Mouse (Mus musculus) forebrain, embryonic 13.5 days (tissue): ENCODE measurements around the gene Stpg4. TPM values are rescaled to one million over a fixed set of nuclear protein-coding genes. Genes with fewer than 3 reads are reported as not detected.

Experiments
- ATAC-seq: fragments of 200-750 bp; cut with Nextera tagmentation; 2 replicates; pipeline ENCODE4 v1.8.0; 2017
- H3K27ac ChIP-seq: fragments of 300-500 bp; sonication (generic); 2 replicates; pipeline ENCODE4 v1.5.1; 2015; ENCODE audit warnings: inconsistent platforms, mild to moderate bottlenecking, moderate library complexity
- H3K27me3 ChIP-seq: fragments of 300-500 bp; sonication (generic); 2 replicates; pipeline ENCODE4 v1.6.1; 2015; ENCODE audit warnings: mild to moderate bottlenecking, inconsistent platforms
- H3K36me3 ChIP-seq: fragments of 300-500 bp; sonication (generic); 2 replicates; pipeline ENCODE4 v1.6.1; 2015; ENCODE audit warnings: mild to moderate bottlenecking, inconsistent platforms; ENCODE audit not compliant: poor library complexity, severe bottlenecking
- H3K4me1 ChIP-seq: fragments of 300-500 bp; sonication (generic); 2 replicates; pipeline ENCODE4 v1.6.1; 2015; ENCODE audit warnings: inconsistent platforms
- H3K4me2 ChIP-seq: fragments of 300-500 bp; sonication (generic); 2 replicates; pipeline ENCODE4 v1.6.1; 2015; ENCODE audit warnings: inconsistent platforms, mild to moderate bottlenecking, moderate library complexity
- H3K4me3 ChIP-seq: fragments of 300-500 bp; sonication (generic); 2 replicates; pipeline ENCODE4 v1.5.1; 2015; ENCODE audit warnings: mild to moderate bottlenecking, inconsistent platforms
- H3K9ac ChIP-seq: fragments of 300-500 bp; sonication (generic); 2 replicates; pipeline ENCODE4 v1.6.1; 2015; ENCODE audit warnings: mild to moderate bottlenecking, inconsistent platforms
- H3K9me3 ChIP-seq: fragments of 300-500 bp; sonication (generic); replicated peaks from 2 replicates; pipeline ENCODE4 v1.6.1; 2016; ENCODE audit warnings: inconsistent platforms
- WGBS: fragments of 180-500 bp; shearing (Covaris S2); methylation state at CpG from one replicate; pipeline ENCODE4 v1.1.7; 2015; 5-methylcytosine and 5-hydroxymethylcytosine counted together
- polyA plus RNA-seq: library from polyadenylated mRNA; unstranded; fragments of >200 nt; fragmentation: Nextera tagmentation; extraction: Ambion mirVana; gene quantifications from 2 replicates; pipeline ENCODE4 v1.2.1, GENCODE M21; 2015

Gene Stpg4
- polyA plus RNA-seq, 1 experiment from 2014 or later, result not detected

DNA sequence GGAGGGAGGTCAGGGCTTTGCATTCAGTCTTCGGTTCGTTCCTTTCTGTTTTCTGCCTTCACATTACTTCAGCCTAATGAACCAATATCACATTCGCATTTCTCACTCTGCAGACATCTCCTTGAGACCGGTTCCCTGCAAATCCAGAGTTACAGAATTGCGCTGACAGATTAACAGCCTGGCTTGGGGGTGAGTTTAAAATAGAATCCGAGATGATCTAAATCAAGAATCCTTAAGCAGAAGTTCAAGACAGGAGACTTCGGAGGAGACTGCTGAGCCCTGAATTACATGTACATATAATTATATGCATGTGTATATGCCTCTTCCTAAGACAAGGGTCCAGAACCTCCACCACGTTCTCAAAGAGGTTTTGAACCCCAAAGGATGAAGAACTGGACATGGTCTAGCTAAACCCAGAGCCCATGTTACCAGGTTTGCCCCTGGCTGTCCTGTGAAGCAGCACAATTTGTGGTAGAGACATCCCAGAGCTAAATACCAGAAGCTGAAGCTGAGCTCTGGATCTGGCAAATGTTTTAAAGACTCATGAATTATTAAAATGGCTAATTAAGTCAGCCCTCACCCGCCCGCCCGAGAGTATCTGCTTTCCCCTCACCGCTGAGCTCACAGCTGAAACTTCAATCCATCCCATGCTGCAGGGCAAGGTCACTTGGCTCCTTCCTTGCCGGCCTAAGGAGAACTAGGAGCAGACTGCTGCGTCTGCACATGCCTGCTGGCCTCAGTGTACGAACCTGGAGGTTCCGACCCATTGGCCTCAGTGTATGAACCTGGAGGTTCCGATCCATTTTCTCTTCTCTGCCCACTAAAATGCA, 33.3 kb upstream of the Stpg4 start:
- peak overlapping the region; percentile 44; the same call in 1 of the 2 replicates for H3K27ac ChIP-seq

DNA sequence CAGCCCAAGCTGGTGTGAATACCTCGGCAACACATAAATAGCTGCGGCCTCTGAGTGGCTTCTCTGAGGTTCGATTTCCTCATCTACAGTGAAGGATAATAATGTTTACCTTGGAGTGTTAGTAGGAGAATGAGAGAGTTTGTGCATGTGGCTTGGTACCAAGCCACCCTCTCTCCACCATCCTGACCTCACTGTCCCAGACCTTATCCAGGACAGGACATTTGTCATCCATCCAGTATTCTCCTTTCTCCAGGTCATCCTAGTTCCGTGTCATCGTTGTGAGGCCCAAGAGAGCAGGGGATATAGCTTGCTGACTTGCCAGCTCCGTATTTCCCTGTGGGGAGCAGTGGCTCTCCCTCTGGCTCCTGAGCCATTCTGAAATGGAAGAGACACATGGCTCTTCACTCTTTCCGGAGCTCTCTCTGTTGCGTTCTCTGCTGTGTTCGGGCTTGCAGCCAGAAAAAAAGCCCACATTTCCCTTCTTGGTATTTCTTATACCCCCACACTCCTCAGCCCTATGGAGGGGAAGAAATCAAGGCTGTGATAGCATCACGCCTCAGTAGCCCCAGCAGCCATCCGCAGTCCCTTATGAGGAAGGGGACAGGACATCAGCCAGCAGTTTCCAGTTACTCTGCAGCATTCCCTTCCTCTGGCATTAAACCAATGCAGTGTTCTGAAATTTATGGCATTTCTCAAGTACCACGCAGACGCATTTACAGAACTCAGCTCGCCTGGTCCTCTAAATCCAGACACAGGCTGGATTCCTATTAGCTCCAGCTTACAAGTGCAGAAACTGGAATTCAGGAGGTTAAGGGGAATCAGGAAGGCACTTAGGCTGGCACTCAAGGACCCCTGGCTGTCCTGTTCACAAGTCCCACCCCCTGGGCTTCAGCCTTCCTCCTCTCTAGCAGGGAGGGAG, 32.5 kb upstream of the Stpg4 start:
- Histone ChIP-seq H3K36me3 (no peaks in the 10 kb centered on the region), H3K4me1 (peaks cover 32% of the 10 kb centered on the region), H3K27ac (peak overlapping the region; percentile 44; the same call in 1 of the 2 replicates), H3K27me3 (peaks cover 2% of the 10 kb centered on the region; the same call in 1 of the 2 replicates), H3K9me3 (no peaks in the 10 kb centered on the region), H3K4me2 (peak overlapping the region; percentile 35), H3K9ac (peak overlapping the region; percentile 44), H3K4me3 (no peak overlapping the region)
- peak; percentile 54 for ATAC-seq
- WGBS, result 21% methylated on average over 14 of the region's 14 CpGs

More for the DNA sequence above, 33.3 kb upstream of the Stpg4 start:
- 18% methylated on average over 17 of the region's 17 CpGs for WGBS
- Histone ChIP-seq H3K4me1 (peaks cover 32% of the 10 kb centered on the region), H3K27me3 (peaks cover 2% of the 10 kb centered on the region; the same call in 1 of the 2 replicates), H3K4me2 (peak overlapping the region; percentile 35), H3K9ac (peak overlapping the region; percentile 44), H3K4me3 (no peak overlapping the region), H3K9me3 (no peaks in the 10 kb centered on the region), H3K36me3 (no peaks in the 10 kb centered on the region)
- ATAC-seq, result peak; percentile 66

DNA sequence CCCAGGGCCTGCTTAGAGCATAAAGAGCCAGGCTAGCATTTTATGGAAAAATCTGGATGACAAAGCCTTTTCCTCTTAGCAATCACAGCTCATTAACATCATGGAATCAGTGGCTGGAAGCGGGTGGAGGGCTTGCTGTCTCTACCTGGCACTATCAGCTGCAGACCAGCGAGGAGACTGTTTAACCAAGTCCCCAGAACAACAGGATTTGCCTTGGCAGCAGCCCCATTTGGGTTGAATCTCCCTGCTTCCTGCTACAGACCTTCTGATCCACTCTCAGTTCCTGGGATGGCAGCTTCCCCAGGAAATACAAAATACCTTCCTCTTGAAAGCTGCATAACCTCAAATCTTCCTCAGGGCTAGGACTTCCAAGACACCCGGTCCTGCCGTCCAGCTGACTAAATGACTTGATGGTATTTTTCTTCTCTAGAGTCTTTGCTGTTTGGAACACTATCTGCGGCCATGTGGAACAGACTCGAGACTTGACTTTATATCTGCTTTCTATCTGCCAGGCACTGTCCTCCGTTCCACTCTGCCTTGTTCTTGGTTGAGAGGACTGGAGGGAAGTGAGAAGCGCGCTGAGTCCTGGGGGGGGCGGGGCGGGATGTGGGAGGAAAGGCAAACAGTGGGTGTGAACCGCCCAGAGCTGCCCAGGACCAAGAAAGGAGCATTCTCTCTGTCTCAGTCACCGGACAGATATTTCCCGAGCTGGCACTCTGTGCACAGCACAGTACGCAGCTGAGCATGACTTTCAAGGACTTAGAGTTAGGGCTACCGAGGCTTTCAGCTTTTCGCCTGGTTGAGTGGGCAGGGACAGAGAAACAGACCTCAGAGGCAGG, 31.6 kb upstream of the Stpg4 start:
- peak overlapping the region; percentile 44; the same call in 1 of the 2 replicates for H3K27ac ChIP-seq
- WGBS, result 13% methylated on average over 13 of the region's 17 CpGs
- ATAC-seq, result peak; percentile 28; the same call in 1 of the 2 replicates
- peaks cover 32% of the 10 kb centered on the region for H3K4me1 ChIP-seq
- no peaks in the 10 kb centered on the region for H3K9me3 ChIP-seq
- H3K4me3 ChIP-seq, result no peak overlapping the region
- no peaks in the 10 kb centered on the region for H3K36me3 ChIP-seq
- peak overlapping the region; percentile 26 for H3K9ac ChIP-seq
- H3K27me3 ChIP-seq, result peaks cover 2% of the 10 kb centered on the region; the same call in 1 of the 2 replicates
- peak overlapping the region; percentile 35 for H3K4me2 ChIP-seq

DNA sequence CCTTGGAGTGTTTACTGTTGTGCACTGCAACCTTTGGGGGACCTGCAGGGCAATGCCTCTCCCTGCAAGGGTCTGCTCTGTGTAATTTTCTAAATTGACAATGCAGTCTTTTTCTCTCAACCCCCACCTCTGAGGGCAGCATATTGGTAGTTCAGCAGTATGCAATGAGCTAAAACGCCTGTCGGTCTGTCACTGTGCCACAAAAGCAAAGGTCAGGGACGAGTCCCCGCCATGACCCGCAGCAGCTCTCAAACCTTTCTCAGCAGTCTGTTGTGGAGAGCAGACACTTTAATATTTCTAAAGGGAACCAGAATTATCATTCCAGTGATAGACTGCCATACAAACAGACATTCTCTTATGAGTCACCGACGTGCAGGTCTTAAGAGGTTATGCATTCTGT, 30.4 kb upstream of the Stpg4 start:
- WGBS, result 72% methylated on average over 7 of the region's 7 CpGs
- no peak overlapping the region for H3K27ac ChIP-seq
- H3K4me2 ChIP-seq, result no peak overlapping the region

DNA sequence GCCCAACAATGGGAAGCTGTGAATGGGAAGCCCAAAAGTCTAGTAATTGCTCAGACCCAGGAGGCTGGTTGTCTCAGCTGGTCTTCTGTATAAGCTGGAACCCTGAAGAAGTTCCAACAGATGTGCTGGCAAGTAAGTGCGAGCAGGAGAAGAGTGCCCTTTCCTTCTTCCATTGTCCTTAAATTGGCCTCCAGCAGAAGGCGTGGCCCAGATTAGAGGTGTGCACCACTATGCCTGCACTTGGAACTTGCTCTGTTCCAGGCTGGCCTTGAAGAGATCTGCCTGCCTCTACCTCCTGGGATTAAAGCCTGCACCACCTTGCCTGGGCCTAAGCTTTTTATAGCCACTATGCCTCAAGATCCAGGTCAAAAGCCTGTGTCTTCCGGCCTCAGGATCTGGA, 26.6 kb upstream of the Stpg4 start:
- Histone ChIP-seq H3K4me2 (no peak overlapping the region), H3K9ac (no peak overlapping the region), H3K36me3 (no peaks in the 10 kb centered on the region), H3K9me3 (no peaks in the 10 kb centered on the region), H3K27ac (no peak overlapping the region), H3K4me3 (no peak overlapping the region), H3K4me1 (peaks cover 5% of the 10 kb centered on the region), H3K27me3 (no peaks in the 10 kb centered on the region)
- no peak for ATAC-seq
- 89% methylated on average over 3 of the region's 3 CpGs for WGBS

More for the DNA sequence above, 30.4 kb upstream of the Stpg4 start:
- H3K9ac ChIP-seq, result no peak overlapping the region
- H3K9me3 ChIP-seq, result no peaks in the 10 kb centered on the region
- peaks cover 32% of the 10 kb centered on the region for H3K4me1 ChIP-seq
- H3K4me3 ChIP-seq, result no peak overlapping the region
- no peaks in the 10 kb centered on the region for H3K36me3 ChIP-seq
- H3K27me3 ChIP-seq, result peaks cover 2% of the 10 kb centered on the region; the same call in 1 of the 2 replicates
- no peak for ATAC-seq

DNA sequence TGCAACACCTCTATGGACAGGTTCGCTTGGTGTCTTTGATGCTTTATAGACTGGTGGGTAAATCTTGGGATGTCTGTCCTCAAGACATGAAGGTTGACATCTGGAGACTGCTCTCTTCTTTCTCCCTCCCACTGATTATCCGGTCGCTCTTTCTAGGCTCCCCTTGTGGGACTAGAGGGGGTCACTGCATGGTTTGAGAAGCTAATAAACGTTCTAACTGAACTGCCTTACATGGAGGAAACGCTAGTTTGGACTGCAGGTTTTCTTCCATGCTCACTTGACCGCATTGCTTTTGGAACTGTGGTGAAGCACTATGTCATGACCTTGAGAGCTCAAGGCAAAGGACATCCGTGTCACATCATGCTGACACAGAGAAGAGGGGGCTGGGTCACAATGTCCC, 25.8 kb upstream of the Stpg4 start:
- Histone ChIP-seq H3K9me3 (no peaks in the 10 kb centered on the region), H3K36me3 (no peaks in the 10 kb centered on the region), H3K4me1 (0 out of 2 replicates have a peak, but pooled peaks cover under 1% of the 10 kb centered on the region), H3K27ac (no peak overlapping the region), H3K9ac (no peak overlapping the region), H3K4me3 (no peak overlapping the region), H3K27me3 (no peaks in the 10 kb centered on the region), H3K4me2 (no peak overlapping the region)
- no peak for ATAC-seq
- WGBS, result 89% methylated on average over 7 of the region's 7 CpGs

DNA sequence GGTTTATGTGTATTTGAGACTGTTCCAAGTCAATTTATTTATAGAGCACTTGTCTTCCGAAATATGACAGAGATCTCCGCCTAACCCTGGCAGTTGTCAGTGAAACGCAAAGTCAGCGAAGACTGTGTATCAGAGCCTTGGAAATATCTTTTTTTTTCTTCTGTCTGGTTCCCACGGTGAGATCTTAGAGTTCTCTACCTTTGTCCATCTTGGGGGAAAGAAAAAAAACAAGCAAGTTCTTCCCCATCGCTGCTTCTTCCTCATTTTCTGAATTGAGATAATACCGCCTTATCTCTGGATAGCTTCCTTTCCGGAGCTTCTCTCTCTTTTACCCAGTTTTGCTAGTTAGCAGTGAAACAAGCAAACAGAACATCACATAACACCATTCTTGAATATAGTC, 21.3 kb upstream of the Stpg4 start:
- Histone ChIP-seq H3K27me3 (no peaks in the 10 kb centered on the region), H3K4me2 (no peak overlapping the region), H3K36me3 (no peaks in the 10 kb centered on the region), H3K4me1 (peaks cover 20% of the 10 kb centered on the region), H3K27ac (no peak overlapping the region), H3K9me3 (no peaks in the 10 kb centered on the region), H3K9ac (no peak overlapping the region), H3K4me3 (no peak overlapping the region)
- WGBS, result 95% methylated on average over 8 of the region's 8 CpGs
- ATAC-seq, result no peak

DNA sequence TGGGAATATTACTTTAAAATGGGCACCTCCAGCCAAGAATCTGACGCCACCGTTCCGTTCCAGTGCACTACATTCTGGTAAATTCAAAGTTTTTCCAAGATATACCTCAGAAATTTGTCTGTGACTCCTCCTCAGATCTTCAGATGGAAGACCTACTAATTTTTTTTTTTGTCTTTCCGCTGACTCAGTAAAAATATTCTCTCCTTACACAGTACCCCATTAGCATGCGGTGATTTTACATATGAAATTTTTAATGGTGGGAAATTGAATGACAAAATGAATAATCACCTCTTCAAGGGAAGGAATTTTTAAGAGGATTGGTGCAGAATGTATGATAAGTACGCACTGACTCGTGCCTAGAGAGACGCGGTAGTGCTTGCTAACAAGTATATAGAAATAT, 20.8 kb upstream of the Stpg4 start:
- 84% methylated on average over 9 of the region's 9 CpGs for WGBS
- H3K9me3 ChIP-seq, result no peaks in the 10 kb centered on the region
- H3K27ac ChIP-seq, result no peak overlapping the region
- no peak overlapping the region for H3K4me3 ChIP-seq
- no peak overlapping the region for H3K4me2 ChIP-seq
- no peaks in the 10 kb centered on the region for H3K27me3 ChIP-seq
- no peak overlapping the region for H3K9ac ChIP-seq
- no peak for ATAC-seq
- peaks cover 25% of the 10 kb centered on the region for H3K4me1 ChIP-seq
- 0 out of 2 replicates have a peak, but pooled peaks cover 2% of the 10 kb centered on the region for H3K36me3 ChIP-seq

DNA sequence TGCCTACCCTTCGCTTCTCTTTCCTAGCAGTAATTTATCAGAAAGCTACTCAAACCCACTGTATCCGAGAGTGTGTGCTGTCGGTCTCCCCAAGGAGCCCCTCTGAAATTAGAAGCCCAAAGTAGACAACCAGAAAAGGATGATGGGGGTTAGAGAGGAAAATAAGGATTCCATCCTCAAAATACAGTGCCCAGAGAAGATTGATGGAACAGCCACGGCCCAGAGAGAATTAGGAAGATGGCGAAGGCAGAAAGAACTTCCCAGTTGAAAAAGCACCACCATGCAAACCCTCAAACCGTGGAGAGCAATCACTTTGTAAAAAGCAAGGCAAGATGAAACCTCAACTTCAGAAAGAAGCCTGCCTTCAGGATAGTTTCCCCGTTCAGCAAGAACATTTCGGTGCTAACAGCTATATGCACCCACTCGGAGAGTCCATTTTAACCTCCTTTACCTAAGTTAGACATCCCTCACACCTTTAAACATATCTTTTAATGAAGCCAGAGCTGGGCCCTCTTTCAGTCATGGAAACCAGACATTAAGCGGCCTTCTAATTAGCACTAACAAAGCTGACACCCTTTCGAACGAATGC, 20.2 kb upstream of the Stpg4 start:
- Histone ChIP-seq H3K36me3 (0 out of 2 replicates have a peak, but pooled peaks cover 3% of the 10 kb centered on the region), H3K27me3 (no peaks in the 10 kb centered on the region), H3K4me1 (peaks cover 31% of the 10 kb centered on the region), H3K4me2 (peak overlapping the region; percentile 76), H3K27ac (peak overlapping the region; percentile 99), H3K9me3 (no peaks in the 10 kb centered on the region), H3K9ac (peak overlapping the region; percentile 99), H3K4me3 (peak overlapping the region; percentile 89)
- no peak for ATAC-seq
- 25% methylated on average over 12 of the region's 12 CpGs for WGBS

DNA sequence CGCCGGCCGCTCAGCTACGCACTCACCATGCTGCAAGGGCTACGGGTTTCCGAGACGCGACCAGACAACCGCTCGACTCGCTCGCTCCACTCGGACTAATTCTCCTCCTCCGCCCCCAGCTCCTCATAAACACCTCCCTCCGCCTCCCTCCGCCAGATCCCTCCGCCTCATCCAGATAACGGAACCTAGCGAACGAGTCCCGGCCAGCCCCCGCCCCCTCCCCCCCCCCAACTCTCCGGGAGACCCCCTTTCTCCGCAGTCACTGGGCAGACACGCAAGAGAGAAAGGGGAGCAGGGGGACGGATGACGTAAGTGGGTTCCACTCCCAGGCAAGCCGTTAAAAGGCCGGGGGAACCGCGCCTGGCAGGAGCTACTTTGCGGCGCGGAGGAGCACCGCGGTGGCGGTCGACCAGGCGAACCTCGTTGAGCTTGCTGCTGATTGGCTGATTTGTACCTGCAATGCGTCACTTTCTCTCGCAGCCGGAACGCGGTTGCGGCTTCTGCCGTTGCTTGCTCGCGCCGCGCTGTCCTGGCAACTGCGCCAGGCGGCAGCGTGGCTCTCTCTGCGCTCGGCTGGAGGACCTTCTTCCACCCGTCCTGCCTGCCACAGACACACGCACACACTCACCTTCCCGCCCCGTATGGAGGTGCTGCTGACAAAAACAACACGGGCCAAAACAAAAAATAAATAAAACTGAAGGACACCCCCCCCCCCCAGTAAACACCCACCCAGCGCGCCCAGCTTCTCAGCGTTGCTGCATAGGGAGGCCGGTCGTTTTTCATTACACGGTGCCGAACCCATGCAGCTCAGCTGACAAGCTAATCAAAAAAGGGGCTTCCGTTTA, 19.4 kb upstream of the Stpg4 start, which contains the start of gene Calm2:
TSS of gene Calm2 (minus strand) at position 169 of the 845 bp plus-strand sequence.
- peak; percentile 94 for ATAC-seq
- H3K36me3 ChIP-seq, result 0 out of 2 replicates have a peak, but pooled peaks cover 3% of the 10 kb centered on the region
- peak within 1 kb of the TSS; percentile 99 for H3K27ac ChIP-seq
- peak within 1 kb of the TSS; percentile 99 for H3K9ac ChIP-seq
- H3K27me3 ChIP-seq, result no peaks in the 10 kb centered on the region
- peaks cover 37% of the 10 kb centered on the region for H3K4me1 ChIP-seq
- H3K9me3 ChIP-seq, result no peaks in the 10 kb centered on the region
- WGBS, result under 1% methylated on average over 61 of the region's 69 CpGs
- peak within 1 kb of the TSS; percentile 89 for H3K4me3 ChIP-seq
- peak within 1 kb of the TSS; percentile 76 for H3K4me2 ChIP-seq
